Mouse (Mus musculus) cerebellum, adult 2 months (tissue): ENCODE data around the gene Ankra2. TPM values are rescaled to one million over a fixed set of nuclear protein-coding genes. Genes with fewer than 3 reads are reported as not detected.
A peak's percentile ranks its signal among the peaks of the same experiment; 100 is the strongest.

Source experiments
- DNase-seq, 2 experiments: peaks; one replicate each; pipeline ENCODE4 v3.0.0; 2021
- H3K27ac ChIP-seq: fragments of 200-500 bp; 2 replicates; pipeline ENCODE4 v1.5.1; 2012; ENCODE audit warnings: low read length, control low read depth, inconsistent platforms; ENCODE audit not compliant: insufficient read depth
- H3K27me3 ChIP-seq: fragments of 200-500 bp; 2 replicates; pipeline ENCODE4 v1.6.1; 2012; ENCODE audit warnings: inconsistent platforms, mild to moderate bottlenecking, low read length, moderate library complexity; ENCODE audit not compliant: control insufficient read depth, insufficient read depth
- H3K4me1 ChIP-seq: fragments of 200-500 bp; 2 replicates; pipeline ENCODE4 v1.6.1; 2011; ENCODE audit warnings: low read length; ENCODE audit not compliant: control insufficient read depth, insufficient read depth
- H3K4me3 ChIP-seq: fragments of 200-500 bp; replicated peaks from 2 replicates; pipeline ENCODE3; 2011; ENCODE audit warnings: mild to moderate bottlenecking, low read depth, low read length, control low read depth; ENCODE audit not compliant: insufficient read depth
- CTCF ChIP-seq: fragments of 200-500 bp; IDR thresholded peaks from 2 replicates; pipeline ENCODE4 v1.5.1; 2011; ENCODE audit warnings: low read depth, mild to moderate bottlenecking, control low read depth, low read length, moderate library complexity, borderline replicate concordance; ENCODE audit not compliant: insufficient read depth
- POLR2A ChIP-seq: fragments of 200-500 bp; IDR thresholded peaks from 2 replicates; pipeline ENCODE4 v1.6.1; 2011; ENCODE audit warnings: low read length, control low read depth, borderline replicate concordance; ENCODE audit not compliant: insufficient read depth
- WGBS: fragments of 180-500 bp; shearing (Covaris S2); methylation state at CpG from one replicate; pipeline ENCODE4 v1.1.7; 2018; 5-methylcytosine and 5-hydroxymethylcytosine counted together
- polyA plus RNA-seq: library from polyadenylated mRNA; depleted of rRNA; stranded (reverse); fragments of >200 nt; gene quantifications from 2 replicates; pipeline ENCODE4 v1.2.3, GENCODE M21; 2012

Ankra2 gene
- polyA plus RNA-seq, 1 experiment, result 42.9 TPM

- peak; percentile 62 to 75 for DNase-seq
- H3K27me3 ChIP-seq, result no peaks in the 10 kb centered on the region
- 35% methylated on average over 21 of the region's 21 CpGs for WGBS
- peak; percentile 72; the same call in 1 of the 2 replicates for TF ChIP-seq CTCF
- TF ChIP-seq POLR2A, result no peak
- peak overlapping the region; percentile 15 for H3K4me3 ChIP-seq
- no peak overlapping the region for H3K27ac ChIP-seq
- no peaks in the 10 kb centered on the region for H3K4me1 ChIP-seq
Observed at GRCm38 (mm10) chr13:98298833-98299758, 36.2 kb downstream of the Ankra2 start.

GRCm38 (mm10) chr13:98305257-98305656 is 42.4 kb downstream of the Ankra2 start:
- H3K27me3 ChIP-seq, result no peaks in the 10 kb centered on the region
- H3K4me1 ChIP-seq, result no peaks in the 10 kb centered on the region
- WGBS, result 74% methylated on average over 9 of the region's 9 CpGs
- H3K27ac ChIP-seq, result no peak overlapping the region
- H3K4me3 ChIP-seq, result no peak overlapping the region
- TF ChIP-seq POLR2A (no peak), CTCF (no peak)
- no peak for DNase-seq

GRCm38 (mm10) chr13:98306393-98306792 is 43.5 kb downstream of the Ankra2 start:
- no peak overlapping the region for H3K4me3 ChIP-seq
- 25% methylated on average over 5 of the region's 5 CpGs for WGBS
- DNase-seq, result no peak
- TF ChIP-seq POLR2A (no peak), CTCF (no peak)
- no peak overlapping the region for H3K27ac ChIP-seq
- no peaks in the 10 kb centered on the region for H3K4me1 ChIP-seq
- no peaks in the 10 kb centered on the region for H3K27me3 ChIP-seq

GRCm38 (mm10) chr13:98306852-98307475 is 44.1 kb downstream of the Ankra2 start:
- Histone ChIP-seq H3K27ac (no peak overlapping the region), H3K27me3 (no peaks in the 10 kb centered on the region), H3K4me1 (no peaks in the 10 kb centered on the region), H3K4me3 (no peak overlapping the region)
- TF ChIP-seq POLR2A (no peak), CTCF (no peak)
- WGBS, result 45% methylated on average over 14 of the region's 14 CpGs
- no peak for DNase-seq

- TF ChIP-seq CTCF (no peak), POLR2A (no peak)
- Histone ChIP-seq H3K27ac (no peak overlapping the region), H3K4me3 (no peak overlapping the region), H3K27me3 (no peaks in the 10 kb centered on the region), H3K4me1 (no peaks in the 10 kb centered on the region)
- no peak for DNase-seq
- 77% methylated on average over 5 of the region's 5 CpGs for WGBS
Observed at GRCm38 (mm10) chr13:98308004-98308403, 45.1 kb downstream of the Ankra2 start.

GRCm38 (mm10) chr13:98308724-98309123 is 45.9 kb downstream of the Ankra2 start:
- DNase-seq, result no peak
- TF ChIP-seq POLR2A (no peak), CTCF (no peak)
- no peak overlapping the region for H3K4me3 ChIP-seq
- 75% methylated on average over 4 of the region's 4 CpGs for WGBS
- H3K27me3 ChIP-seq, result no peaks in the 10 kb centered on the region
- H3K27ac ChIP-seq, result no peak overlapping the region
- no peaks in the 10 kb centered on the region for H3K4me1 ChIP-seq

GRCm38 (mm10) chr13:98311597-98311996 is 48.7 kb downstream of the Ankra2 start:
- TF ChIP-seq CTCF (no peak), POLR2A (no peak)
- 91% methylated on average over 5 of the region's 5 CpGs for WGBS
- no peak overlapping the region for H3K4me3 ChIP-seq
- no peak overlapping the region for H3K27ac ChIP-seq
- DNase-seq, result no peak
- no peaks in the 10 kb centered on the region for H3K4me1 ChIP-seq
- no peaks in the 10 kb centered on the region for H3K27me3 ChIP-seq
